Mouse (Mus musculus) B cell, adult 67 days (primary cell): ENCODE results near the gene Grb10. TPM values are rescaled to one million over a fixed set of nuclear protein-coding genes. Genes with fewer than 3 reads are reported as not detected.

Experiments
- total RNA-seq, 2 experiments: library from RNA; stranded (reverse); gene quantifications; 4 replicates each; pipeline ENCODE4 v1.2.4; 2023

Grb10 gene
- total RNA-seq, result 1 to 10 TPM in 1 of 2 experiments, under 1 TPM in 1; 0.12 to 1.9 TPM

DNA sequence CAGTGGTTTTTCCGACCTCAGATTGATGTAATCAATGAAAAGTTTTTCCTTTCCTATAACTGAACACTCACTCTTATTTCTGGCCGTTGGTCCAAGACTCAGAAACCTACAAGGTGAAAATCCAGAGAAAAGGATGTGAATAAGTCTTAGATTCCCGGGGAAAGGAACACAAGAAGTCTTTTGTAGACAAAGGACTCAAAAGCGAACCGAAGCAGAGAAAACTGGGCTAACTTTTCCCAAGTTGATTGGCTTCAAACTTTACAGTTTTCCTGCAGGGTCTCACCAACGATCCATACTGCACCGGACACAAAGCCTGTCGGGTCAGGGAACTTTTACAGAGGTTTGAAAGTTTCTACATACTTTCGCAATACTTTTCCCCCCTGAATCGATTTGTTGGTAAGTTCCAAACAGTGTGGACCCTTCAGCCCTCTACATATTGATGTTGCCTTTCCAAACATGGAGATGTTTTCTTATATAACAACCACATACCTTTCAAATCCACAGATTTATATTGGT, at the start of gene Grb10:
Grb10 (minus strand) TSS at position 214 of the 516 bp plus-strand sequence.

GRCm38 (mm10) chr11:11897645-11898357, 140.7 kb downstream of the Grb10 start, which contains the start of gene Ddc:
Ddc (minus strand) TSS chr11:11898144.

Other genes with a start within 250 kb of the Grb10 start
- 1 to 10 TPM; 3.4 to 4.0 TPM for gene Fignl1, start 229.7 kb downstream of the Grb10 start, total RNA-seq
- gene Ddc, start 140.5 kb downstream of the Grb10 start, total RNA-seq, result under 1 TPM in 1 of 2 experiments, not detected in 1; 0.42 TPM